Mouse (Mus musculus) granulocyte monocyte progenitor cell, adult 5-6 weeks (primary cell): ENCODE data around the gene Gm20696. TPM values are rescaled to one million over a fixed set of nuclear protein-coding genes. Genes with fewer than 3 reads are reported as not detected.

Experiments used
- ATAC-seq: replicated peaks from 2 replicates; pipeline ENCODE4 v1.8.0; 2016; ENCODE audit warnings: mild to moderate bottlenecking, moderate TSS enrichment, inconsistent platforms; ENCODE audit not compliant: poor library complexity, severe bottlenecking
- total RNA-seq, 2 experiments: library from RNA; stranded (forward) in 1 of 2; stranded (reverse) in 1 of 2; fragments of 200-712, 200-1000 nt in 1 of 2; fragments of >200 nt in 1 of 2; fragmentation: Nextera tagmentation in 1 of 2; gene quantifications; 2 replicates each; pipeline ENCODE4 v1.2.3; 2014 to 2017

Gm20696 gene
- total RNA-seq, 2 experiments from 2014 or later = 5.2 to 28.1 TPM

GRCm38 (mm10) chr6:99491146-99491545, 175.5 kb downstream of the Gm20696 start:
- no peak for ATAC-seq

- ATAC-seq = peak; percentile 81
These were observed 176.5 kb downstream of the Gm20696 start for GRCm38 (mm10) chr6:99489900-99490648.

GRCm38 (mm10) chr6:99489423-99489822, 177.2 kb downstream of the Gm20696 start:
- ATAC-seq = no peak

GRCm38 (mm10) chr6:99485884-99486640, 180.5 kb downstream of the Gm20696 start:
- peak; percentile 15; the same call in 1 of the 2 replicates for ATAC-seq

GRCm38 (mm10) chr6:99485217-99485883, 181.2 kb downstream of the Gm20696 start:
- ATAC-seq = peak; percentile 69

- no peak for ATAC-seq
These were observed 181.7 kb downstream of the Gm20696 start for GRCm38 (mm10) chr6:99484884-99485216.

- ATAC-seq = no peak
These were observed 182.3 kb downstream of the Gm20696 start for GRCm38 (mm10) chr6:99484197-99484725.

- ATAC-seq = no peak
These were observed 183.0 kb downstream of the Gm20696 start for GRCm38 (mm10) chr6:99483556-99483955.

- no peak for ATAC-seq
These were observed 185.0 kb downstream of the Gm20696 start for GRCm38 (mm10) chr6:99481568-99481967.

GRCm38 (mm10) chr6:99478873-99479650, 187.5 kb downstream of the Gm20696 start:
- ATAC-seq = no peak

GRCm38 (mm10) chr6:99475040-99475439, 191.6 kb downstream of the Gm20696 start:
- ATAC-seq = no peak

- peak; percentile 64 for ATAC-seq
These were observed 195.7 kb downstream of the Gm20696 start for GRCm38 (mm10) chr6:99470906-99471305.

- ATAC-seq = no peak
These were observed 197.3 kb downstream of the Gm20696 start for GRCm38 (mm10) chr6:99469134-99469834.

GRCm38 (mm10) chr6:99467831-99468230, 198.8 kb downstream of the Gm20696 start:
- peak; percentile 85 for ATAC-seq

GRCm38 (mm10) chr6:99467109-99467508, 199.5 kb downstream of the Gm20696 start:
- no peak for ATAC-seq

- no peak for ATAC-seq
These were observed 200.2 kb downstream of the Gm20696 start for GRCm38 (mm10) chr6:99466354-99466753.

- ATAC-seq = no peak
These were observed 202.1 kb downstream of the Gm20696 start for GRCm38 (mm10) chr6:99464449-99464848.

GRCm38 (mm10) chr6:99463906-99464305, 202.7 kb downstream of the Gm20696 start:
- ATAC-seq = no peak

GRCm38 (mm10) chr6:99458775-99459174, 207.8 kb downstream of the Gm20696 start:
- ATAC-seq = no peak
